Mouse (Mus musculus) frontal cortex, postnatal 14 days (tissue): ENCODE data around the gene Tgm3.

Source experiments
- DNase-seq, 2 experiments: peaks; one replicate each; pipeline ENCODE4 v3.0.0; 2022; ENCODE audit warnings: low spot score in 2 of 2

The Tgm3 gene

GRCm38 (mm10) chr2:130012026-130012425 lies at the start of gene Tgm3:
Gene Tgm3, plus strand, starts transcription at chr2:130012349.
- DNase-seq: no peak

- DNase-seq: no peak
Measured at GRCm38 (mm10) chr2:129980608-129981007, 31.5 kb upstream of the Tgm3 start.

- DNase-seq: no peak
Measured at GRCm38 (mm10) chr2:129987527-129988045, 24.6 kb upstream of the Tgm3 start.

GRCm38 (mm10) chr2:129989646-129990045 lies 22.5 kb upstream of the Tgm3 start:
- DNase-seq: no peak

GRCm38 (mm10) chr2:129994468-129994867 lies 17.7 kb upstream of the Tgm3 start:
- DNase-seq: no peak

GRCm38 (mm10) chr2:129998476-129998875 lies 13.7 kb upstream of the Tgm3 start:
- peak; percentile 26 to 32 for DNase-seq

GRCm38 (mm10) chr2:129999296-129999695 lies 12.9 kb upstream of the Tgm3 start:
- DNase-seq: no peak

- no peak for DNase-seq
Measured at GRCm38 (mm10) chr2:130000601-130001000, 11.5 kb upstream of the Tgm3 start.

- no peak for DNase-seq
Measured at GRCm38 (mm10) chr2:130004046-130004445, 8.1 kb upstream of the Tgm3 start.

GRCm38 (mm10) chr2:130009371-130009770 lies 2.8 kb upstream of the Tgm3 start:
- no peak for DNase-seq

- DNase-seq: no peak
Measured at GRCm38 (mm10) chr2:130013646-130014045, 1.5 kb downstream of the Tgm3 start.

- no peak for DNase-seq
Measured at GRCm38 (mm10) chr2:130015196-130015595, 3.0 kb downstream of the Tgm3 start.

- no peak for DNase-seq
Measured at GRCm38 (mm10) chr2:130018084-130018483, 5.9 kb downstream of the Tgm3 start.

- DNase-seq: no peak
Measured at GRCm38 (mm10) chr2:130027890-130028289, 15.7 kb downstream of the Tgm3 start.

- DNase-seq: no peak
Measured at GRCm38 (mm10) chr2:130029826-130030225, 17.7 kb downstream of the Tgm3 start.

- no peak for DNase-seq
Measured at GRCm38 (mm10) chr2:130032661-130033060, 20.5 kb downstream of the Tgm3 start.

GRCm38 (mm10) chr2:130036846-130037245 lies 24.7 kb downstream of the Tgm3 start:
- no peak for DNase-seq

- DNase-seq: no peak
Measured at GRCm38 (mm10) chr2:130038971-130039370, 26.8 kb downstream of the Tgm3 start.

- DNase-seq: no peak
Measured at GRCm38 (mm10) chr2:130040190-130040886, 28.2 kb downstream of the Tgm3 start.

- no peak for DNase-seq
Measured at GRCm38 (mm10) chr2:130043835-130044234, 31.7 kb downstream of the Tgm3 start.

- no peak for DNase-seq
Measured at GRCm38 (mm10) chr2:130047923-130048440, 35.8 kb downstream of the Tgm3 start.

GRCm38 (mm10) chr2:130048792-130049191 lies 36.6 kb downstream of the Tgm3 start:
- no peak for DNase-seq

GRCm38 (mm10) chr2:130058149-130058548 lies 46.0 kb downstream of the Tgm3 start:
- no peak for DNase-seq
